Mouse (Mus musculus): Measurements from ENCODE around the gene Cdc20b. TPM values are rescaled to one million over a fixed set of nuclear protein-coding genes. Genes with fewer than 3 reads are reported as not detected.

Gene Cdc20b
- polyA plus RNA-seq (2017; shearing (Covaris generic)): under 1 TPM in 1 of 2 experiments, not detected in 1; 0.25 TPM

DNA sequence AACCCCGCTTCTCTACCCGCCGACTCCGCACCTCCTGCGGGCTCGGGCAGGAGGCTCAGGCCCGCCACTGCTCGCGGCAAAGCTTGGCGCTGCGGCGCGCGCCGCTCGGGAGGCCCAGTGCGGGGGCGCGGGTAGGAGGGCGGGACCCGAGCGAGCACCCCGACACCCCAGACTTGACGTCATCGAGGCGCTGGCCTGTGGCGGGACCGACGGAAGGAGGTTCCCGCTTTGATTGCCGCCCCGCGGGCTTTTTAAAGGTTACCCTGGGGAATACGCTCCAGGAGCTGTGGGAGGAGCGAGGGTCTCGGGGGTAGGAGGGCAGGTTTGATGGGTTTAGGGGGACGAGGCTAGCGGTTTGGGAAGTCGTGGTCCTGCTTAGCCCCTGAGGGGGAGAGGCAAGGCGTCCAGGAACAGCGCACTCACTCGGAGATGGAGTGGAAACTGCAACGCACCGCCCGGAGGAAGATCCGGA lies at the start of gene Cdc20b:
Gene Cdc20b, plus strand, starts transcription at position 162 of the 472 bp plus-strand sequence.
- ATAC-seq: peak; percentile 74

DNA sequence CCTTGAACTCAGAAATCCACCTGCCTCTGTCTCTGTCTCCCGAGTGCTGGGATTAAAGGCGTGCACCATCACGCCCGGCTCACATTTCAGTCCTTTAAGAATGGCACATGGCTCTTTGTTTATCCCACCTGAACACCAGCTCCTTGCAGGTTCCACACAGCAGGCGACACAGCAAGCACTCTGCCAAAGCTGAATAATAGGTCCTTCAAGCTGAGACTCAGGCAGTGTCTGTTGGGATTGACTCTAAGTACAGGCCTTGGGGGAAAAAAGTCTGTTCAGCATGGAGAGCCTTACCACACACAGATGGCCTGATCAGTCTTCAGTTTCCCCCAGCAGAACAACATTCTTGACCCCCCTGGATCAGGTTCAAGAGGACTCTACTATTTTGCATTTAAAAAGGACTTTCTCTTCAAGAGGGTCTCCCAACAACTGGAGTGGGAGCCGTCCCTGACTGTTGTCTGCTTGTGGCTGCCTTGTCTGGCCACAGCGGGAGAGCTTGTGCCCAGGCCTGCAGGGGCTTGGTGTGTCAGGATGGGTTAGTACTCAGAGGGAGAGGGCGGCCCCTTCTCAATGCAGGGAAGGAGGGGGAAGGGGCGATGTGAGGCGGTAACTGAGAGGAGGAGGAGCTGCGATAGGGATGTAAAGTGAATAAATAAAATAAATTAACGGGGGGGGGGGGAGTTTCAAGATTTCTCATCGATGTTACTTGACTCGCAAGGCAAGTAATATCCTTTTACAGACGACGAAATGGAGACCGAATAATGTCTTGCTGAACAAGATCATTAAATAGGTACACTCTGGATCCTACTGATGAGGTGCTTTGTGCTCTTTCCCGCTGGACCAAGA lies 49.1 kb upstream of the Cdc20b start:
- ATAC-seq: no peak

DNA sequence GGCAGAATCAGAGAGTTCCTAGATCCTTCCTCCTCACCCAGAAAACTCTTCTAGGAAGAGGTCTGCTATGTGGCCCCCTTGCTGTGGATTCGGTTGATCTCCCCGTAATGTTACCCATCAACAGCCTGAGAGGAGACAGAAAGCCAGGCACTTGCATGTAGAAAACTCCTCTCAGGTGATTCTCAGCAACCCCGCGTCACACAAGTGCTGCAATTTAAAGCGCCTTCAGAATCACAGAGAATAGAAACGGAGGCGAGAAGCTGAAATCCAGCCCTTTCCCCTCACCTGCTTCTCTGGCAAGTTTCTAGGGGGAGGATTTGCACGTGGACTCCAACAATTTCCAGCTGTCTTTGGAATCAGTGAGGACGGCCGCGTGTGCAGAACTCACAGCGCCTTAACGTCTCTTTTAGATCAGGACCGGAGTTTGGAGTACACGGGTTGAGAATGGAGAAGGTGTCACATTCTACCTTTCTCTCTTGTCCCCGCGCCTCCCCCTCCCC lies 48.4 kb upstream of the Cdc20b start:
- ATAC-seq: no peak

DNA sequence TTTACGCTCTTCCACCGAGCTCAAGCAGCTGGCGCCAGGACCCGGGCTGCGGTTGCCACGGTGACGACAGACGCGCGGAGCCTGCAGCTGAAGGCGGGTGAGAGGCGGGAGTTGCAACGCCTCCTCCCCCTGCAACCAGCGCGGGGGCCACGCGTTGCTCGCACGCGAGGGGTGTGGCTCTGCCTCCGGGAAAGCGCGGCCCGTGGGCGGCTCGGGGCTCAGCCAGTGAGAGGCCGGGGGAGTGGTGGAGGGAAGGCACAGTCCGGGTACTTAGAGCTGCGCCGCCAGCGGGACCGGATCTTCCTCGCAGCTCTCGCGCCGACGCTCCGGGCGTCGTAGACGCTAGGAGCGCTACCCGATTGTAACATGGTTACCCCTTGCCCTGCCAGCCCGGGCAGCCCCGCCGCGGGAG lies 47.4 kb upstream of the Cdc20b start, which contains the start of gene Ccno:
Gene Ccno, plus strand, starts transcription at position 271 of the 412 bp plus-strand sequence.
- ATAC-seq: peak; percentile 96

DNA sequence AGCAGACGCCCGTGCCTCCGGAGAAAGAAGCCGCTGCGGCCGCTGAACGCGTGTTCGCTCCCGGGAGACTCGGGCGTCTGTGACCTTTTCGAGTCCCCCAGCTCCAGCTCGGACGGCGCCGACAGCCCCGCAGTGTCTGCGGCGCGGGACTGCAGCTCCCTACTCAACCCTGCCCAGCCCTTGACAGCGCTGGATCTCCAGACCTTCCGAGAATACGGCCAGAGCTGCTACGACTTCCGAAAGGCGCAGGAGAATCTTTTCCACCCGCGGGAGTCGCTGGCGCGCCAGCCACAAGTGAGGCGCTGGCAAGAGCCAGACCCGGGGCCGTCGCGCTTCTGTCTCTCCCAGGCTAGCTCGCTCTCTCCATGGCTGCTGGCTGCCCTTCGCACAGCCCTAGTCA lies 46.9 kb upstream of the Cdc20b start:
- peak; percentile 2 for ATAC-seq

DNA sequence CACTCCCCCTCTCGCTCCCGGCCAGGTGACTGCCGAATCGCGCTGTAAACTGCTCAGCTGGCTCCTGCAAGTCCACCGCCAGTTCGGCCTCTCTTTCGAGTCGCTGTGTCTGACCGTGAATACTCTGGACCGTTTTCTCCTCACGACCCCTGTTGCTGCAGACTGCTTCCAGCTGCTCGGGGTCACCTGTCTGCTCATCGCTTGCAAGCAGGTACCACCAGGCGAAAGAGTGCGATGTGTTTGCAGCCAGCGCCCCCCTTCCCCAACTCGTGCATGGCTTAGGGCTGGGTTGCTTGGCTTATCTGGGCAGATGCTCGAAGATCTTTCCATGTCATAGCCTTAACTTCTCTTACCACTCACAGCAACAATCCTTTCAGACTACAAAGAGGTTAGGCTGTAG lies 46.0 kb upstream of the Cdc20b start:
- no peak for ATAC-seq

DNA sequence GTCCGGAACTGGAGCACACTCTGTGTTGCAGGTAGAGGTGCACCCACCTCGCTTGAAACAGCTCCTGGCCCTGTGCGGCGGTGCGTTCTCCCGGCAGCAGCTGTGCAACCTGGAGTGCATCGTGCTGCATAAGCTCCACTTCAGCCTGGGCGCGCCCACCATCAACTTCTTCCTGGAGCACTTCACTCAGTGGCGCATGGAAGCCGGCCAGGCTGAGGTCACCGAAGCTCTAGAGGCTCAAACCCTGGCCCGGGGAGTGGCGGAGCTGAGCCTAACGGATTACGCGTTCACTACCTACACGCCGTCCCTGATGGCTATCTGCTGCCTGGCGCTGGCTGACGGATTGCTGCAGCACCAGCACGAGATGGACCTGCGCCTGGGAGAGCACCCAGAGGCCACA lies 45.4 kb upstream of the Cdc20b start:
- no peak for ATAC-seq

DNA sequence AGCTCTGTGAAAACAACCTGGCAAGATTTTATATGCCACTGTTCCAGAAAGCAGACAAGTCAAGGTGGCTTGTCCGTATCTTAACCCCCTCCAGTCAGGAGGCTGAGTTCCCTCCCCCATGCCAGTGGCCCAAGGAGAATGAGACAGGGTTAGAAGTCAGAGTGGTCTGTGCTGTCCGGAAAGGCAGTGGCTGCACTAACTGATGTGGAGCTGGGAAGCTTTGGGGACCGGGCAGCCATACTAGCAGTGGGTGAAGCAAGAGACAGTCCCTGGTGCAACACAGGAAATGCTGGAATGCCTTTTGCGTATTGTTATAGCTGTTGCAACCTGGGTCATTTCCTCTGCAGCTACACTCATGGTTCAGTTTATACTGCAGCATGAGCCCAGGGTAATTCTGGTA lies 44.6 kb upstream of the Cdc20b start:
- ATAC-seq: no peak

DNA sequence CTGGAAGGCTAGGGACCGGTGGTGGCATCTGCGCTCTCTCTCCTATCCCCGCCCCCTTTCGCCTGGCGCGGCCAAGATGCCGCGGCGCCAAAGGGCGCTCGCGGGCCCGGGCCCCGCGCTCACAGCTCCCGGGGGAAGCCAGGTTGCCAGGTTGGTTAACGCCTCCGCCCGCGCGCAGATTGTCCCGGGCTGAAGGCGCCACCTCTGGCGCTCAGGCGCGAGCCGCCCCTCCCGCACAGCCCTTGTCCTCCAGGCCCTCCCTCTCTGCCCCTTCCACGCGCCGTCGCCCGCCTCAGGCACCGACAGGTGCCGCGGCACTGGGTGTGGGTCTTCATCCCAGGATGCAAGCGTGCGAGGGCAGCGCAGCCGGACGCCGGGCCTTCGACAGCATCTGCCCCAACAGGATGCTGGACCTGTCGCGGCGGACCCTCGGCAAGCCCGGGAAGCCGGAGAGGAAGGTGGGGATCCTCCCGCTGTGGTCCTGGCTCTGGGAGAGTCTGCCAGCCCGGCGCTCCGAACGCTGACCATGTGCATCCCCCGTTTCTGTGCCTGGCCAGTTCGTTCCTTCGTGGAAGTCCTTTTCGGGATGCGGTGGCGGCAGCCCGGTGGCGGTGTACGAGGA lies 41.3 kb upstream of the Cdc20b start, which contains the start of gene Mcidas:
Gene Mcidas, plus strand, starts transcription at position 315 of the 622 bp plus-strand sequence.
- ATAC-seq: peak; percentile 28

DNA sequence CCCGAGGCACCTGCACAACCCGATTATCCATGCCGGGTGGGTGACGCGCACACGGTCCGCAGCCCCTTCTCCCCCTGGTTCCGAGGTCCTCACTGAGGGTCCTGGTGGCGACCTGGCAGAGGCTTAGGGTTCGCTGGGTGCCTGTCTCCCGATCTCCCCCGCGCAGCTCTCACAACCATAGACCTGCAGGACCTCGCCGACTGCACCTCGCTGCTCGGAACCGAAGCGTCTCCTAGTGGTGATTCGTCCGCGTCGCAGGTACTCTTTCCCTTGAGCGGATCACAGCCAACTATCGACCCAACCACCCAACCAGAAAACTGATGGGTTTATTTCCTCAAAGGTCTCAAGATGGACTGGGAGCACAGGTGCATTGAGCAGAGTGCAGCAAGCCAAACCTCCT lies 40.7 kb upstream of the Cdc20b start:
- peak; percentile 89 for ATAC-seq

DNA sequence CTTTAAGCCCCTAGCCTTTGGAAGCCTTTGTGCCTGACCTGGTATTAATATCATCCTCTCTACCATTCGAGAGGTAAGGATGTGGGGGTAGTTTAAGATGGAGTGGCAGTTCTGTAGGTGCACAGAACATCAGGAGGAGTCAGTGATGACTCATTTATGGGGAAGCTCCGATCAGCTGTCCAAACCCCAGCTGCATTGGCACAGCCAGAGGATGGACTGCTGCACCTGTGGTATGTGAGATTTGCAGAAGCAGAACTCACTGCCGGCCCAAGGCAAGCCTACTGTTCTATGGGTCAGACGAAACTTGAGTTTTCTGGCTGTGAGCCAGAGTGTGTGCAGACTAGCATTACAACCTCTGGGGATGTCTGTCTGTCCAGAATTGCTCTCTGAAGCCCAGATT lies 38.5 kb upstream of the Cdc20b start:
- no peak for ATAC-seq

DNA sequence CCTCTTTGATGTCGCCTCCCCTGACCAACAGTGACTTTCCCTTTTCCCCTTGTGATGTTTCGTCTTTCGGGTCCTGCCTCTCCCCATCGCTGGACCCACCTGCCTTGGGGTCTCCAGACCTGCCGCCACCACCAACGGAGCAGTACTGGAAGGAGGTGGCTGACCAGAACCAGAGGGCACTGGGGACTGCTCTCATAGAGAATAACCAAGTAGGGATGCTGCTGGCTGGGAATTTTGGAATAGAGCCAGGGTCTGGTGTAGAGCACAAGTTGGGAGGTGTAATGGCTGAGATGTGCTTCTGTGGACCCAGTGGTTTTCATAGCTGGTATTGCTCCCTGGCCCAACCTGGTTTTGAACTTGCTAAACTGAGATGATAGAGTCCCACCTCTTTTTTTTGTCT lies 37.5 kb upstream of the Cdc20b start:
- no peak for ATAC-seq

DNA sequence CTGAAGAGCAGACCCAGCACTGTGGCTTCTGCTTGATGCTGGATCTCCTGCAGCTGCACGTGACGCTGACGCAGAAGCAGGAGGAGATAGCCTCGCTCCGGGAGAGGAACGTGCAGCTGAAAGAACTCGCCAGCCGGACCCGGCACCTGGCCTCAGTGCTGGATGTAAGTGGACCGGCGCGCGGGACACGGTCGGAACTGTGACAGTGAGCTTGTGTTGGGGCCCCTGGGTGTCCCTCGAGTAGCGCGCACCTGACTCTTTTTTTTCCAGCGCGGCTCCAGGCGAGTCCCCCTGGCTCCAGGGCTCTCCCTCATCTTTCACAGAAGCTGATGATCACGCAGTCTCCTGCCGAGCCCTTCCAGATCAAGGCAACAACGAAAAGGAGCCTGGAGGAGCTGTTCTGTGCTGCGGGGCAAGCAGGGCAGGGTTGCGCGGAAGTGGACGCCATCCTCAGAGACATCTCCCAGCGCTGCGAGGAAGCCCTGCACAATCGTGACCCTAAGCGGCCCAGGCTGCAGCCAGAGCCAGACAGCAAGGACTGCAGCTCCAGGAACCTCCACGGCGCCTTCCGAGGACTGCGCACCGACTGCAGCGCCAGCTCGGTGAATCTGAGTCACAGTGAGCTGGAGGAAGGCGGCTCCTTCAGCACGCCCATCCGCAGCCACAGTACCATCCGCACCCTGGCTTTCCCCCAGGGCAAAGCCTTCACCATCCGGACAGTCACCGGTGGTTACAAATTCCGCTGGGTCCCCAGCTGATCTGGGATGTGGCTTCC lies 36.3 kb upstream of the Cdc20b start:
- ATAC-seq: peak; percentile 38

DNA sequence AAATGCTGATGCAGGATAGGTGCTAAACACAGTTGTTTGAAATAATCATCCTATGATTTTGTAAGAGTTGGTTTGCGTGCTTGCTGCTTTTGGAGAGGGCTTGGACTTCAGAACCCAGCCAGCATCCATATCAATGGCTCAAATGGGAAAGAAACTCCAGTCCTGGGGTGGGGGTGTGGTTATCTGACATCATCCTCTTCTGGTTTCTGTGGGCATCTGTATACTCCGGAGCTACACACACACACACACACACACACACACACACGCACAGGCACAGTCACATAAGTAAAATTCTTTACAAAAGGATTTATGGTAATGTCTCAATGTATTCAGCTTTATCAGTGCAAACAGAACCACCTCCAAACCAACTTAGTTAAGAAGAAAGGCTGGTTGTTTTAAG lies 34.8 kb upstream of the Cdc20b start:
- no peak for ATAC-seq

DNA sequence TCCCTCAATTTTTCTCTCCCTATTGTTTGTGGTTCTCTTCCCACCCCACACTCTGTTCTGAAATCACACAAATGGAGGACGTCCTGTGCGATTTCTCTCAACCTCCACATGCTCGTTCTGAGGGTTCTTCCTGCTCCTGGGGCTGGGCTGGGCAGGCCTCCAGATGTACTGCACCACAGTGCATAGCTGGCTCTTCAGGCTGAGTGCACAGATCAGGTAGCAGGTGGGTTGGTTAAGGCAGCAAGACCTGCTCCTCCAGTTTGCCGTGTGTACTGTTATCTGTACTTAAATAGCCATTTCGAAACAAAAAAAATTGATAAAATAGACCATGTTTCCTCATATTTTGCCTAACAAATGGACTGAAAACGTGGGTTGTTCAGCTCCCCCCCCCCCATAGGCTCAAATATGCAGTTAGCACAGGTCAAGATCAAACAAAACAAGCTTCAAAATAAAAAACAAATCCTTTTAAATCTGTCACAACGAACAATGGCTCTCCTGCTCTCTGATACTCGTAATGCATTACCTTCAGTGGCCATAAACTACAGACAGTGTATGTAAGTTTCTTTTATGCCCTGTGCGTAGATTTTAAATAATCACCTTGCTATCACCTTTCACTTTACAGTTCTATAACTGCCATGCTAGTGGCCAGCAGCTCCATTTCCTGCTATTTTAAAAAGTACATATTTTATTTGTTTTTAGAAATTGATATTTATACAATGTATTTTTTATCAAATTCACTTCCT lies 34.2 kb upstream of the Cdc20b start:
- no peak for ATAC-seq

DNA sequence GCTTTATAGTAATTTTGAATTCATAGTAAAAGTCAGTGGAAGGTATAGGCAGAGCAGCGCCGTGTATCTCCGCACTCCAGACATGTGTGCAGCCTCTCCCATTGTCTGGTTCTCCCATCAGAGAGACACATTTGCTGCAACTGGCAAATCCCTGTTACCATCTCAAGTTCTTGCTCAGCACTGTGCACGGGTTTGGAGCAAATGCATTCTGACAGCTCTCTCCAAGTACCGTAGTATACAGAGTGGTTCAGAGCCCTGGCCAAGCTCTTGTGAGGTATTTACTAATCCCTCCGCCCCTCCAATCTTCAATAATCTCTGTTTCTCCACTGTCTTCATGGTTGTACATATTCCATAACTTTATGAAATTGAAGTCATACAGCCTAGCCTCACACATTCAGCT lies 22.2 kb upstream of the Cdc20b start:
- no peak for ATAC-seq

DNA sequence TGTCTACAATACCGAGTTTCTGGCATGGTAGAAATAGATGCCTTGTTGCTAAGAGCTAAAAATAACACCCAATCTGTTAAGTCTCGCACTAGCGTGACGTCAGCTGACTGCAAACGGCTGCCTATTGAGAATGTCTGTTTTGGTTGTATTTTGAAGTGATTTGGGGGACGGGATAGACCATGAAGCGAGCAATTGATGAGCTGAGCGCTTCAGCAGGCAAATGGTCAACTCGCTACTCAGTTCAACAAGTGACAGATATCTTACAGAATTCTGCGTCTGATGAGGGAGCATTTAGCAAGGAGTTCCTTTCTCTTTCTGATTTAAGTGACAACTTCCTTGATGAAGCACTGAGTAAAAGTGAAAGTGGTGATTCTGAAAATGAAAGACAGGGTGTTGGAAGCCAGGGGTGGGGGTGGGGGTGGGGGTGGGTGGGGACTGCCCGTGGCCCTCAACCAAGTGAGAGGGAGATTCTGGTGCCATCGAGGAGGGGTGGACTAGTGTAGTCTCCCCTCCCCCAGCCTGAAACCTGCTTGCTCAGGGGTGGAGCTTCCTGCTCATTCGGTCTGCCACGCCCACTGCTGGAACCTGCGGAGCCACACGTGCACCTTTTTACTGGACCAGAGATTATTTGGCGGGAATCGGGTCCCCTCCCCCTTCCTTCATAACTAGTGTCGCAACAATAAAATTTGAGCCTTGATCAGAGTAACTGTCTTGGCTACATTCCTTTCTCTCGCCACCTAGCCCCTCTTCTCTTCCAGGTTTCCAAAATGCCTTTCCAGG lies 21.5 kb upstream of the Cdc20b start:
- peak; percentile 94 for ATAC-seq

DNA sequence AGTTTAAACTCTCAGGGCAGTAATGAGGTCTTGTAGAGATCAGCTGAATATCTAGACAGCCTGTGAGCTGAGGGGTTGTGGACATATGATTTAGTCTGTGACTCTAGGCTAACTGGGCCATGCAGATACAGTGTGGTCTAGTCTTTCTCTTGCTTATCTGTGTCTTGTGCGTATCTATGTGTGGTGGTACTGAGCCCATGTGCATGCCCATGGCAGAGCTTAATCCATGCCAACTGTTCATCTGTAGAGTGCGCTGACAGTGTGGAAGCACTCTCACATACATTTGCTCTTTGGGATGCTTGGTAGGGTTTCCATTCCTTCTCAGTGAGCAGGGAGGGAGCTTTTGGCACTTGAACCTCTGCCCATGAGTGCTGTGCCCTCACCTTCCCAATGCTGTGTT lies 13.4 kb upstream of the Cdc20b start:
- no peak for ATAC-seq

DNA sequence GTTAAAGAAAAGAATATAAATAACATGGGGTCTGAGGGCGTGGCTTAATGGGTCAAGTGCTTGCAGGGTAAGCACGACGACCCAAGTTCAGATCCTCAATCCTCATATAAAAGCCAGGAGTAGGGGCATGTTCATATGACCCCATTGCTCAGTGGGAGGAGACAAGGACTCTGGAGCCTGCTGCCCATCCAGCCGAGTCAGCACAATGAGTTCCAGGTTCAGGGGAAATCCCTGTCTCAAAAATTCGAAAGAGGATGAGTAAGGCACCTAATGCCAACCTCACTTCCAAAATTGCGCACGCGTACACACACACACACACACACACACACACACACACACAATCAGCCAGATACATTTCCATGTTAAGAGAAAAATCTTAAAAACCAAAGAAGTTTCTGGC lies 12.4 kb upstream of the Cdc20b start:
- no peak for ATAC-seq

DNA sequence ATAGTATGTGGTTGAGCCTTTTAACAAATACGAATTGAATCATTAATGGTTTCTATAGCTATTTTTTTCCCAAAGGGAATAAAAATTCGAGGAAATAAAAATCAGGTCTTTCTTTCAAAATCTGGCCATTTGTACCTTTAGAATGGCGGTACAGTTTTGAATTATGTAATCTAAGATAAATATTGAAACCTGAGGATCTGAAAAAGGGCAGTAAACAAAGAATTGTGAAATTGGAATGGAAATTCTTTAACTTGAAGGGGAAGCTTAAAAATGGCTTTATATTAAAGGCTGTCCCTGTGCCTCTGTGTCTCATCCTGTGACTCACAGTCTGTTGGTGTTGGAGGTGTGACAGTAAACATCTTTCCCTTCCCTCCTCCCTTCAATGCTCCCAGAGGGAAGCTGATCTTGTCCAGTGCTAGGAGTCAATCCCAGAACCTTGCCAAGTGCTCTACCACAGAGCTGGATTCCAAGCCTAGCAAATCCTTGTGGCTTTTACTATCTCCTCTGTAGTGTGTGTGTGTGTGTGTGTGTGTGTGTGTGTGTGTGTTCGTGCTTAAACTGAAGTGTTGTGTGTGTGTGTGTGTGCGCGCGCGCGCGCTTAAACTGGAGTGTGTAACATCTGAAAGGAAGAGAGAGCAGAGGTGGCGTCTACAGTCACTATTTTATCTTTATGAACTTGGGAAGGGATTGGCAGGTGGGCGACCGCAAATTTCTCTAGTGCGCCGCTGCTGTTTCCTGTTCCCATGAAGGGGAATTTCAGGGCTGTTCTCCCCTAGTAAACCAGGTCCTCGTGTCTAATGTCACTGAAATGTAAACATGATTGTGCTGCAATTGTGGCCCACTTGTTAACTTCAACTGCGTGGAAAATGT lies 11.4 kb upstream of the Cdc20b start:
- ATAC-seq: peak; percentile 67

Measured in activated CD4-positive, CD25-positive, alpha-beta regulatory T cell, adult 4 months (primary cell).